Mouse (Mus musculus): ENCODE measurements around the gene Ess2. TPM values are rescaled to one million over a fixed set of nuclear protein-coding genes. Genes with fewer than 3 reads are reported as not detected.

Ess2 gene
- polyA plus RNA-seq, 1 experiment from 2014 or later = 49.8 TPM

DNA sequence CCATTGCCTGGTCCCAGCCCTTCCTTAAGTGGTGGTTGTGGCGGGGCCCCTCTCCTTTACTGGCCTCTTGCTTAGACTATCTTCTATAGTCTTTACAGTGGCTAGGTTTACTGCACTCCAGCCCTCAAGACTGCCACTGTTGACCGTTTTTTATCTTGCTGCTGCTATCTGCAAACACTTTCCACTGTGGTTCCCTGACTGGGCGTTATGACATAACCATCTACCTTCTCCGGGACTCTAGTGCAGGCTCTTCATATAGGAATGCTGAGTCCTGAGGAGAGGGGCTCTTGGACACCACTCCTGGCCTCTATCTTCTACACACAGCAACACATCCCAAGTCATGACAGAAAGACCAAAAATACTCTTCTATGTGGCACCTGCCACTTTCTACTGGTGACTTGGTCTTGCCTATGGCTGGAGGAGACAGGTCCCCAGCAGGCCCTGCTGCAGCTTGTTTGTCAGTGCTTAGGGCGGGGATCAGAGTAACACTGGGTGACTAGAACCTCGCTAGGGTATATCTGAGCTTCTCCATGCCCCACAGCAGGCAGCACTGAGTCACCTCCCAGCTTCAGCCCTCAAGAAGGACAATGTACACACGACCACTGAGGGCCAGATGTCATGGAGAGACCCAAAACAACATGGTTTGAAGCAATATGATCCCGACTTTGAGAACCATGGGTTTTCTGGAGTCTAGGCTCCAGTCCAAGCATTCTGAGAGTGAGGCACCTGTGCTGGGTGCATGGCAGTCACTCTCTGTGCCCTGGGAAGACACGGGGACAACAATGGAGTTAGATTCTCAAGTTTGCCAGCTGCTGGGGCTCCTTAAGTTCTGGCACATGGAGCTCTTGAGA, 22.7 kb upstream of the Ess2 start:
- Histone ChIP-seq H3K4me2 (replicated peaks) (no peak overlapping the region), H3K9ac (no peak overlapping the region), H3K36me3 (no peaks in the 10 kb centered on the region), H3K9me3 (no peaks in the 10 kb centered on the region), H3K4me3 (no peak overlapping the region), H3K27me3 (peaks cover 24% of the 10 kb centered on the region), H3K27ac (no peak overlapping the region), H3K4me1 (peaks cover 1% of the 10 kb centered on the region; the same call in 1 of the 2 replicates)
- ATAC-seq (ENCODE audit: low FRiP score, low read depth) = no peak
- 60% methylated on average over 9 of the region's 9 CpGs for WGBS

- H3K9me3 ChIP-seq = no peaks in the 10 kb centered on the region
- no peak overlapping the region for H3K9ac ChIP-seq
- peaks cover 11% of the 10 kb centered on the region for H3K4me1 ChIP-seq
- ATAC-seq (ENCODE audit: low FRiP score, low read depth) = no peak
- H3K27ac ChIP-seq = no peak overlapping the region
- no peak overlapping the region for H3K4me2 ChIP-seq (replicated peaks)
- no peaks in the 10 kb centered on the region for H3K36me3 ChIP-seq
- 60% methylated on average over 5 of the region's 5 CpGs for WGBS
- H3K4me3 ChIP-seq = no peak overlapping the region
- peaks cover 10% of the 10 kb centered on the region for H3K27me3 ChIP-seq
Measured at GRCm38 (mm10) chr16:17931906-17932460, 20.8 kb upstream of the Ess2 start.

DNA sequence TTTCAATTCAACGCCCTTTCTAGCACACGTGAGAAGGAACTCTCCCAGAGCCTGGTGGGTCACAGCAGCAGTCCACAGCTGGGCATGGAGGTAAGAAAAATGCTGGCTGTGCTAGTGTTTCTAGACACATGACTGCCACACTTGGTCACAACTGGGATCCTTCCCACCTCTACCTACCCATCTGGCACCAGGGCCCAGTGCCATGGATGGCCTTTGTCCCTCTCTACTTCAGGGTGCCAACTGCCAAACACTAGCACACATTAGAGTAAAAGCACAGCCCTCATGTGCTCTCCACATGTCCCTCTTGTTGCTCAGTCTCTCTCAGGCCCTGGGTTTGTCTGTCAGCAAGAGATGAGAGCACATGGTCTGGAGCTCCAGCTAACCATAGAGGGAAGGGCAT, 18.5 kb upstream of the Ess2 start:
- H3K27ac ChIP-seq = no peak overlapping the region
- no peak for ATAC-seq (ENCODE audit: low FRiP score, low read depth)

GRCm38 (mm10) chr16:17929211-17929610, 18.1 kb upstream of the Ess2 start:
- Histone ChIP-seq H3K4me2 (replicated peaks) (peak overlapping the region; percentile 89), H3K4me1 (peaks cover 18% of the 10 kb centered on the region), H3K27ac (no peak overlapping the region), H3K9ac (no peak overlapping the region), H3K9me3 (no peaks in the 10 kb centered on the region), H3K27me3 (0 out of 2 replicates have a peak, but pooled peaks cover 3% of the 10 kb centered on the region), H3K36me3 (peaks cover 15% of the 10 kb centered on the region), H3K4me3 (no peak overlapping the region)
- ATAC-seq (ENCODE audit: low FRiP score, low read depth) = no peak
- 24% methylated on average over 2 of the region's 2 CpGs for WGBS

More for the DNA sequence above, 18.5 kb upstream of the Ess2 start:
- Histone ChIP-seq H3K27me3 (0 out of 2 replicates have a peak, but pooled peaks cover 3% of the 10 kb centered on the region), H3K9ac (no peak overlapping the region), H3K9me3 (no peaks in the 10 kb centered on the region), H3K36me3 (peaks cover 13% of the 10 kb centered on the region), H3K4me3 (no peak overlapping the region), H3K4me1 (peaks cover 18% of the 10 kb centered on the region), H3K4me2 (replicated peaks) (no peak overlapping the region)
- WGBS = 64% methylated on average over 2 of the region's 2 CpGs

GRCm38 (mm10) chr16:17928627-17929104, 17.5 kb upstream of the Ess2 start:
- peak overlapping the region; percentile 89 for H3K4me2 ChIP-seq (replicated peaks)
- under 1% methylated on average over 9 of the region's 9 CpGs for WGBS
- peaks cover 15% of the 10 kb centered on the region for H3K36me3 ChIP-seq
- H3K4me1 ChIP-seq = peaks cover 18% of the 10 kb centered on the region
- H3K9me3 ChIP-seq = no peaks in the 10 kb centered on the region
- peak overlapping the region; percentile 87 for H3K4me3 ChIP-seq
- peak; percentile 7; the same call in 1 of the 2 replicates for ATAC-seq (ENCODE audit: low FRiP score, low read depth)
- H3K9ac ChIP-seq = peak overlapping the region; percentile 86; the same call in 1 of the 2 replicates
- H3K27me3 ChIP-seq = 0 out of 2 replicates have a peak, but pooled peaks cover 3% of the 10 kb centered on the region
- peak overlapping the region; percentile 56 for H3K27ac ChIP-seq

DNA sequence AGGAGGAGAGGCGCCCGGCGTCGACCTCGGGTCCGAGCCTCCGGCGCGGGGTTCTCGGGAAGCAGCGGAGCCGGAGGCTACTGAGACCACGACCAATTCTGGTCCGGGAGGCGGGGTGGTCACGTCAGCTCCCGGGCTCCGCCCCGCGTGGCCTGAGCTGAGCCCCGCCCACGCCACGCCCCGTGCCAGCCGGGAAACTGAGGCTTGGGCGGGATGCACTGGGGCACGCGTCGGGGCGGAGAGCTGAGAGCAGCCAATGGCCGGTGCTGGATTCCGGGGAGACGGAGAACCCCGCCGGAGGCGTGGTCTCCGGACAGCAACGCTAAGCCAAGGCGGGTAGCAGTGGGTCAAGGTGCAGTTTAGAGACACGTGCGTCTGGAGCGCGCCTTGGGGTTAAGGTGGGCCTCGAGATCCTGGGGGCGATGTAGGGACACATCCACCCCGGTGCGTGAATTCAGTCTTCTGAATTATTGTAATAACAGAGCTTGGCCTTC, 17.0 kb upstream of the Ess2 start, which contains the start of gene Slc25a1:
Gene Slc25a1, minus strand, starts transcription at position 133 of the 494 bp plus-strand sequence.
- peak within 1 kb of the TSS; percentile 56 for H3K27ac ChIP-seq
- H3K4me1 ChIP-seq = peaks cover 19% of the 10 kb centered on the region
- H3K4me3 ChIP-seq = peak within 1 kb of the TSS; percentile 87
- peak; percentile 74 for ATAC-seq (ENCODE audit: low FRiP score, low read depth)
- peaks cover 15% of the 10 kb centered on the region for H3K36me3 ChIP-seq
- peak within 1 kb of the TSS; percentile 86 for H3K9ac ChIP-seq
- H3K4me2 ChIP-seq (replicated peaks) = peak within 1 kb of the TSS; percentile 89
- WGBS = under 1% methylated on average over 44 of the region's 47 CpGs
- H3K9me3 ChIP-seq = no peaks in the 10 kb centered on the region
- H3K27me3 ChIP-seq = 0 out of 2 replicates have a peak, but pooled peaks cover 3% of the 10 kb centered on the region

- Histone ChIP-seq H3K27ac (peak overlapping the region; percentile 56; the same call in 1 of the 2 replicates), H3K4me2 (replicated peaks) (peak overlapping the region; percentile 89), H3K27me3 (0 out of 2 replicates have a peak, but pooled peaks cover 3% of the 10 kb centered on the region), H3K9ac (peak overlapping the region; percentile 86), H3K9me3 (no peaks in the 10 kb centered on the region), H3K4me1 (peaks cover 25% of the 10 kb centered on the region), H3K4me3 (peak overlapping the region; percentile 87), H3K36me3 (peaks cover 15% of the 10 kb centered on the region)
- WGBS = under 1% methylated on average over 62 of the region's 72 CpGs
- ATAC-seq (ENCODE audit: low FRiP score, low read depth) = peak; percentile 46; the same call in 1 of the 2 replicates
Measured at GRCm38 (mm10) chr16:17927351-17928082, 16.4 kb upstream of the Ess2 start.

- peaks cover 42% of the 10 kb centered on the region for H3K27me3 ChIP-seq
- H3K9me3 ChIP-seq = no peaks in the 10 kb centered on the region
- H3K4me3 ChIP-seq = peak overlapping the region; percentile 87
- H3K27ac ChIP-seq = peak overlapping the region; percentile 67; the same call in 1 of the 2 replicates
- peaks cover 31% of the 10 kb centered on the region for H3K4me1 ChIP-seq
- peaks cover 15% of the 10 kb centered on the region for H3K36me3 ChIP-seq
- ATAC-seq (ENCODE audit: low FRiP score, low read depth) = no peak; the same call in none of the 2 replicates
- peak overlapping the region; percentile 94 for H3K9ac ChIP-seq
- WGBS = under 1% methylated on average over 14 of the region's 14 CpGs
- peak overlapping the region; percentile 97 for H3K4me2 ChIP-seq (replicated peaks)
Measured at GRCm38 (mm10) chr16:17922163-17922538, 11.0 kb upstream of the Ess2 start.

DNA sequence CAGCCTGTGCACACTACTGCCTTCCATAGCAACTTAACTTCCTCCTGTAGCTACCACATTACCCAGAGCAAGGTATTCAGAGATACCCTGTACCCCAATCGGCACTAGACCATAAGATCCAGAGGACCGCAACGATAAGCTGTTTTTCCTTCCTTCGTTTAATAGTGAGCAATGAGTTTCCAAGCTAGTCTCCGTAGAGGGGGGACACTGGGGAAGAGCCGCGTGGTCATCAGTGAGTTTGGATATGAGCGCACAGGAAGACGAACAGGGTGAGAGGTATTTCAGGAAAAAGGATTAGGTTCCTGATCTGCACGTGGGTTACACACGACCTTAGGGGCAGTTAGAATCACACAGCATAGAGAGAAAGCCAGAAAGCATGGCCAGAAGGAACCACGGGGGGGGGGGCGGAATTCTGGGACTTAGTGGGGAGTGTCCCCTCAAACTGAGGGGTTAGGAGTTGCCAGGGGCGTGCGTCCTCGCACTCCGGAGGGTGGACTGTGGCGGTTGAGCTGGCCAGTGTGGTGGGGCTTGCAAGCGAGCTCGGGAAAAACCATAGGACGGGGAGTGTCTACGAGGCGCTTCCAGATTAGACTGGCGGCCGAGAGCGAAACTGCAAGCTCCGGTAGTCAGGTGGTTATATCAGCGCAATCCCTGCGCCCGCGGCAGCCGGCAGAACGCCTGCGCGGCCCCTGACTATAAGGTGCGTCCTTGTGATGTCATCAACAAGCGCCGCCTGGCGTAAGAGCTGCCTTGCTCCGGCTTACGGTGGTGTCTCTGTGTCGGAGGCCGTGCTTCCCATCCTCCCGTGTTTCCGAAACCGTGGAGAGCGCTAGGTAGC, 10.4 kb upstream of the Ess2 start:
- no peaks in the 10 kb centered on the region for H3K9me3 ChIP-seq
- H3K4me2 ChIP-seq (replicated peaks) = peak overlapping the region; percentile 97
- H3K9ac ChIP-seq = peak overlapping the region; percentile 94
- H3K4me1 ChIP-seq = peaks cover 25% of the 10 kb centered on the region
- H3K27ac ChIP-seq = peak overlapping the region; percentile 75; the same call in 1 of the 2 replicates
- H3K36me3 ChIP-seq = peaks cover 15% of the 10 kb centered on the region
- peaks cover 48% of the 10 kb centered on the region for H3K27me3 ChIP-seq
- peak overlapping the region; percentile 87 for H3K4me3 ChIP-seq
- peak; percentile 94 for ATAC-seq (ENCODE audit: low FRiP score, low read depth)
- 3% methylated on average over 47 of the region's 47 CpGs for WGBS

GRCm38 (mm10) chr16:17920586-17920985, 9.4 kb upstream of the Ess2 start:
- H3K27ac ChIP-seq = no peak overlapping the region
- H3K9ac ChIP-seq = peak overlapping the region; percentile 94
- ATAC-seq (ENCODE audit: low FRiP score, low read depth) = no peak
- 12% methylated on average over 20 of the region's 20 CpGs for WGBS
- H3K27me3 ChIP-seq = peaks cover 55% of the 10 kb centered on the region
- peaks cover 12% of the 10 kb centered on the region for H3K36me3 ChIP-seq
- H3K9me3 ChIP-seq = no peaks in the 10 kb centered on the region
- peak overlapping the region; percentile 87; the same call in 1 of the 2 replicates for H3K4me3 ChIP-seq
- peak overlapping the region; percentile 97 for H3K4me2 ChIP-seq (replicated peaks)
- peaks cover 23% of the 10 kb centered on the region for H3K4me1 ChIP-seq
